Mouse (Mus musculus) gastrocnemius, adult 2 months (tissue): ENCODE measurements around the gene Scrn3. TPM values are rescaled to one million over a fixed set of nuclear protein-coding genes. Genes with fewer than 3 reads are reported as not detected.

Experiments
- DNase-seq: peaks from one replicate; pipeline ENCODE4 v3.0.0; 2022
- H3K27ac ChIP-seq: fragments of 200-600 bp; 2 replicates; pipeline ENCODE4 v1.8.1; 2022; ENCODE audit warnings: mild to moderate bottlenecking
- H3K4me3 ChIP-seq: fragments of 200-600 bp; 2 replicates; pipeline ENCODE4 v1.8.1; 2022; ENCODE audit warnings: mild to moderate bottlenecking, moderate library complexity
- CTCF ChIP-seq: fragments of 200-600 bp; IDR thresholded peaks from 2 replicates; pipeline ENCODE4 v1.8.1; 2022; ENCODE audit warnings: antibody characterized with exemption, mild to moderate bottlenecking, moderate library complexity
- intact Hi-C: fragments of 180-260 bp; cut with DNase I; formaldehyde crosslinking; loops from one replicate; pipeline ENCODE4 v1.15.1; 2025
- total RNA-seq, 2 experiments: library from RNA; stranded (reverse); gene quantifications; 2 replicates each; pipeline ENCODE4 v1.2.3; 2021

The Scrn3 gene
- total RNA-seq, 2 experiments from 2014 or later, result 50.4 to 51.0 TPM

- no peak for TF ChIP-seq CTCF
Observed at GRCm38 (mm10) chr2:73346345-73347086, 34.1 kb downstream of the Scrn3 start.

GRCm38 (mm10) chr2:73347136-73347535, 34.7 kb downstream of the Scrn3 start:
- intact Hi-C loops, result no loop called here

More at GRCm38 (mm10) chr2:73346345-73347086, 34.1 kb downstream of the Scrn3 start:
- H3K27ac ChIP-seq, result no peak overlapping the region
- intact Hi-C loops, result no loop called here
- H3K4me3 ChIP-seq, result no peak overlapping the region
- no peak for DNase-seq

DNA sequence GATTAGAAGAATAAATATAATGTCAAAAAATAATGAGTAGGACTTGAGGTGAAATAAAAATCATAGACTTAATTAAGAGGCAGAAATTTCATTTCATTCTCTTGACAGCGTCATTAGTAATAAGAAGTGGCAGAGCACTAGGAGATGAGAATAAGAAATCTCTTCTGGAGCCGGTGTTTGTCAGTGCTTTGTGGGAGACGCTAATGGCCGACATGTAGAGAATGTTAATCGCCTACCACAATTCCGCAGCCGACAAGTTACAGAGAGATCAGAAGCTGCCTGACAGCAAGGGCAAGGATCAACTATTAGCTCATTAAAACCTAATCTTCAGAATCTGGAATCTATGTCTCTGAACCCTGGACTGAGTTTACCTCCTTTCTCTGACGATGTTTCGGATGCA, 35.4 kb downstream of the Scrn3 start:
- no peak overlapping the region for H3K4me3 ChIP-seq

More at GRCm38 (mm10) chr2:73347136-73347535, 34.7 kb downstream of the Scrn3 start:
- no peak for DNase-seq
- no peak for TF ChIP-seq CTCF
- Histone ChIP-seq H3K27ac (no peak overlapping the region), H3K4me3 (no peak overlapping the region)

GRCm38 (mm10) chr2:73348221-73348620, 35.8 kb downstream of the Scrn3 start:
- intact Hi-C loops, result no loop called here
- Histone ChIP-seq H3K27ac (no peak overlapping the region), H3K4me3 (no peak overlapping the region)
- DNase-seq, result no peak
- TF ChIP-seq CTCF, result no peak

More for the DNA sequence above, 35.4 kb downstream of the Scrn3 start:
- intact Hi-C loops, result no loop called here
- no peak for TF ChIP-seq CTCF
- H3K27ac ChIP-seq, result no peak overlapping the region
- DNase-seq, result no peak

GRCm38 (mm10) chr2:73351496-73351895, 39.1 kb downstream of the Scrn3 start:
- H3K4me3 ChIP-seq, result peak overlapping the region; percentile 59
- no peak for TF ChIP-seq CTCF
- DNase-seq, result peak; percentile 28
- intact Hi-C loops, result no loop called here
- peak overlapping the region; percentile 84 for H3K27ac ChIP-seq

DNA sequence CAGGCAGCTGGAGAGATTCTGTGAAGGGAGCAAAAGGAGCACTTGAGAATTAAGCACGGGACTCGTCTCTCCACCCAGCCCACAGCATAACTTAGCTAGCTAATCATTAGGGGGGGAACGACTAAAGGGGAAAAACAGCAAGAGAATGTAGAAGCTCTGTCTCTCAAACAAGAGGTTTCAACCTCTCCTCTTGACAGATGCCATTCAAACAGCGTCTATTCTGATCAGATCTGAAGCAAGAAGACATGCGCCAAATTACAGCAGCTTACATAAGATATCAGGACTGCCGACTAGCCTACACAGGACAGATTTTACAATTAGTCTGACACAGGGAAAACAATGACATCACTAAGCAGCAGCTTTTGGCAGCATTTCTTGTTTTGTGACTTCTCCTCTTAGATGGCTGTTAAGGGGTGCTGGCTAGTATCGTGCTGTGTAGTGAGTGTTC, 39.5 kb downstream of the Scrn3 start:
- peak overlapping the region; percentile 59 for H3K4me3 ChIP-seq
- peak overlapping the region; percentile 84 for H3K27ac ChIP-seq
- no peak for TF ChIP-seq CTCF
- intact Hi-C loops, result no loop called here
- no peak for DNase-seq

DNA sequence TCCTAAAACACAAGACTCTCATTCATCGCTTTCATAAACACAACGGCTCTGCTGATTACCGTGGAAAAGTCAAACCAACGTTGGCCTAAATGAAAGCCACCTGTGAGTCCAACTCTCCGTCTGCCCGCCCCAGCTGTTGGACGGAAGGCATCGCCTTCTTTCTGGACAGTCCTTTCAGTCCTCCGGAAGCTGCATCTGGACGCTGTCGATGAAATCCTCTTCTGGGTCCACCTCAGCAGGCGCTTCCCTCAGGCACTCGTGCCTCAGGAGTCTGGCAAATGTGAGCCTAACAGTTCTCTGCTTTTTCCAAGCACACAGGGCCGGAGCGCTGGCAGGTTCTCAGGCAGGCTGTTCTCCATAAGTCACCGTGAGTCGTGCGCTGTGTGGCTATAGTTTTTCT, 44.6 kb downstream of the Scrn3 start:
- peak; percentile 48 for DNase-seq
- intact Hi-C loops, result no loop called here
- H3K4me3 ChIP-seq, result peak overlapping the region; percentile 49
- H3K27ac ChIP-seq, result peak overlapping the region; percentile 56
- no peak for TF ChIP-seq CTCF

- no peak for TF ChIP-seq CTCF
- intact Hi-C loops, result no loop called here
- DNase-seq, result no peak
- no peak overlapping the region for H3K27ac ChIP-seq
- H3K4me3 ChIP-seq, result no peak overlapping the region
Observed at GRCm38 (mm10) chr2:73359941-73360340, 47.5 kb downstream of the Scrn3 start.

DNA sequence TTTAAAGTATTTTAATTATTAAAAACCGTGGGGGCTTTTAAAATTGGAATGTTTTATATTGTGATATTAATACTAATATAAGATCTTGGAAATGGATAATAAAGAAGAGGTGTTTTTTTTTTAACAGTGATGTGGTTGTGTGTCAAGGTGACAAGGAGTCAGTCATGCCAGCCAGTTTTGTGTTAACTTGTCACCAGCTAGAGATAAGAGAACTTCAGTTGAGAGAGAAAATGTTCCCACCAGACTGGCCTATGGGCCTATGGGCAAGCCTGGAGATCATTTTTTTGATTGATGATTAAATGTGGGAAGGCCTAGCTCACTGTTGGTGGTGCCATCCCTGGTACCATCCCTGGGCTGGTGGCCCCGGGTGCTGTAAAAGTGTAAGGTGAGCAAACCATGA, 48.1 kb downstream of the Scrn3 start:
- intact Hi-C loops, result no loop called here
- no peak overlapping the region for H3K27ac ChIP-seq
- TF ChIP-seq CTCF, result no peak
- no peak overlapping the region for H3K4me3 ChIP-seq
- no peak for DNase-seq

DNA sequence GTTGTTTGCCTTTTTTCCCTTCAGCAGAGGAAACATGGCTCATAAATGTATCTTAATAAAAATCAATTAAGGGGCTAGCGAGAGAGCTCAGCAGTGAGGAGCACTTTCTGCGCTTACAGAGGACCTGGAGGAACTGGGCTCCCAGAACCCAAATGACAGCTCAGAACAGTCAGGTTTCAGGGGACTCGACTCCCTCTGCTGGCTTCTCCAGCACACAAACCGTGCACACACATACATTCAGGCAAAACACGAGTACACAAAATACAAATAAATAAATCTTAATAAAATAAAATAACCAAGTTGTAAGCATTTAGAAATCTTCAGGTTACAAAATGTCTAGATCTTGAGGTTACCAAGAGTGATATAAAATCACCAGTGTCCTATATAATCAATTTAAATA, 51.0 kb downstream of the Scrn3 start:
- TF ChIP-seq CTCF, result no peak
- H3K27ac ChIP-seq, result no peak overlapping the region
- intact Hi-C loops, result no loop called here
- H3K4me3 ChIP-seq, result no peak overlapping the region
- DNase-seq, result no peak

- Histone ChIP-seq H3K4me3 (no peak overlapping the region), H3K27ac (no peak overlapping the region; the same call in 1 of the 2 replicates)
- intact Hi-C loops, result no loop called here
- no peak for TF ChIP-seq CTCF
- no peak for DNase-seq
Observed at GRCm38 (mm10) chr2:73371530-73372335, 59.3 kb downstream of the Scrn3 start.

DNA sequence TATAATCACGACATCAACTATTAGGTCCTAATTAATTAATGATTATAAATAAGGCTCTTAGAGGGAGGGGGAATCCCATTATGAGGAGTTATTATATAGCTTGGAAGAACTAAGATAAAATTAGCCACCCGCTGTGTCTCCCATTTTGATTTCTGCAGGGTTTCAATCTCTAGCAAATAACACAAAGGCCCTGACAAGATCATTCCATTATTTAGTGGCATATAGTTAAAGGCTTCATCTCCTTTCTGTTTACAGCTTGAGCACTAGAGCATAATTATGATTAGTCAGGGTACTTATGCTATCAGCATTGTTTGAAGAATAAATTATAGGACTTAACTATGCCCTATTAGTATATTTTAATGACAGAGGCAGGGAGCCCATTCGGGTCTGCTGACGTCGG, 65.9 kb downstream of the Scrn3 start:
- intact Hi-C loops, result no loop called here
- Histone ChIP-seq H3K27ac (no peak overlapping the region), H3K4me3 (no peak overlapping the region)
- TF ChIP-seq CTCF, result no peak
- DNase-seq, result no peak

- H3K4me3 ChIP-seq, result no peak overlapping the region
- no peak for TF ChIP-seq CTCF
- intact Hi-C loops, result no loop called here
- DNase-seq, result no peak
- H3K27ac ChIP-seq, result peak overlapping the region; percentile 56
Observed at GRCm38 (mm10) chr2:73379656-73380055, 67.3 kb downstream of the Scrn3 start.
